Mouse (Mus musculus) brain, adult 2 months (tissue): ENCODE data around the gene Naaa.

Experiments used
- DNase-seq: peaks from one replicate; pipeline ENCODE4 v3.0.0; 2011; ENCODE audit warnings: low read depth, low spot score

The Naaa gene

DNA sequence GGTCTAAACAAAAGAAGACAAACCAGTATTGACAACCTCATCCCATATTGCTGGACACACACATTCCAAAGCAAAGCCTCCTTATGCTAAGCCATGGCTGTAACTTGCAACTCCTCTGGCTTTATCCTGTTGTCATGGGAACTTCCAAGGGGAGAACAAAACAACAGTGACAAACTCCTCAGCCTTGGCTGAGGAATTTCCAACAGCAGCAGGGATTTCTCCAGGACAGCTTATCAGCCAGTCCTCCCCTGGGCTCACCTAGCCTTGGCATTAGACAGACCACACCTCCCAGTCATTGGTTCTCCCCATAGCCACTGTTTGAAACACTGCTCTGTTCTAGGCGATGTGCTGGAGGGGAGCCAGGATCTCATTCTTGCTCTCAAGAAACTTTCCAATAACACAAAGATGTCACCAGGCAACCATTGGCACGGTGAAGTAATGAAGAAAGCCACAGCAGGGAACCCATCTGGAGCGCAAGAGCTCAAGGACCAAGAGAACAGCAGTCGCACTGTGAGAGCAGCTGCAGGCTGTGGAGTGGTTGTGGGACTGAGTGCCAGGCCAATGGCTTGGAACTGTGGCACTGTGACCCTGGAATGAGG, 14.1 kb downstream of the Naaa start:
- peak; percentile 84 for DNase-seq

DNA sequence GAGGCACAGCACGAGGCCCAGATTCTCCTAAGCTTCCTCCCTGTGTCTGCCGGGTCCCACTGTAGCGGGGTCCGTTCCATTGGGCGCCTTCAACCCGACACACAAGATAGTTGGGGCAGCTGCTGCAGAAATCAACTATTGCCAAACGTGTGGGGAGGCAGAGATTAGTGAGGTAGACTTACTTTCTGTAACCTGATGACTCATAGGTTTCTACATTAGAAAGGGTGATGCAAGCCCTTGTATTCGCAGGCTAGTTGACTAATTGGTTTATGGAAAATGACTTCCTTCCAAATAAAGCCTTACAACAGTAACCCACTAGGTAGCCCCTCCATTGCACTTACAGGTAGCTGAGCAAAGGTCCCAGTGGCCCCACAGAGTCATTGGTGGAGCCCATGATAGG, 15.3 kb downstream of the Naaa start:
- DNase-seq = no peak

DNA sequence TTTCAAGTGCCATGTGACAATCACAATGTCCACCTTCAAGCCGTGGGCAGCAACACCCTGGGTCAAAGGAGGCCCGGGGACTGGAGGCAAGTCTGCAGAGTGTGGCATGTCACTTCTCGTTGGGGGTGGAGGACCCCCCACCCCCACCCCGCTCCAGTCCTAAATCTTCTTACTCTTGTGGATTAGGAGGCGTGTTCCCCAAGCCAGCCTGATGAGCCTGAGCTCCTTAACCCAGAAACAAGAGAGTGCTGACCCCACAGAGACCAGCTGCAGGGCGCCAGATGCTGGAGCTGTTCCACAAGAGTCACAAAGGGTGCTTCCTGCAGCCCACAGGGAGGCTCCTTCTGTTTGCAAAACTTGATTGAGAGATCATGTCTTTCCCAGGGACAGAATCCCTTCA, 21.8 kb downstream of the Naaa start, which contains the start of gene Ppef2:
Gene Ppef2, minus strand, starts transcription at position 61 of the 400 bp plus-strand sequence.
- no peak for DNase-seq

- no peak for DNase-seq
These were observed 23.5 kb downstream of the Naaa start for GRCm38 (mm10) chr5:92254476-92254875.

- DNase-seq = peak; percentile 66
These were observed 25.1 kb downstream of the Naaa start for GRCm38 (mm10) chr5:92252797-92253343.

DNA sequence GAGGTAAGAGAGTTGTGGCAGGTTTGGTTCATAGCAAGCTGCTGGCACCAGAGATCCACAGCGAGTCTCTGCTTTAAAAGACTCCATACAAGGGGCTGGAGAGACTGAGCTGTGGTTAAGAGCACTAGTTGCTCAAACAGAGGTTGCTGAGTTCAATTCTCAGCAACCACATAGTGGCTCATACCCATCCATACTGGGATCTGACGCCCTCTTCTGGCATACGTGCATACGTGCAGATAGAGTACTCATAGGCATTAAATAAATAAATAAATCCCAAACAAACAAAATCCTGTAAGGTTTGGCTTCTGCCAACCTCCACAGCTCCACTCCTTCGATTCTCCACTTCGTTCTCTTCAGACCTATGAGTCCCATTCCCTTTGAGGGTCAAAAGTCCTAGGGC, 25.9 kb downstream of the Naaa start:
- DNase-seq = no peak

- no peak for DNase-seq
These were observed 29.4 kb downstream of the Naaa start for GRCm38 (mm10) chr5:92248614-92249013.

DNA sequence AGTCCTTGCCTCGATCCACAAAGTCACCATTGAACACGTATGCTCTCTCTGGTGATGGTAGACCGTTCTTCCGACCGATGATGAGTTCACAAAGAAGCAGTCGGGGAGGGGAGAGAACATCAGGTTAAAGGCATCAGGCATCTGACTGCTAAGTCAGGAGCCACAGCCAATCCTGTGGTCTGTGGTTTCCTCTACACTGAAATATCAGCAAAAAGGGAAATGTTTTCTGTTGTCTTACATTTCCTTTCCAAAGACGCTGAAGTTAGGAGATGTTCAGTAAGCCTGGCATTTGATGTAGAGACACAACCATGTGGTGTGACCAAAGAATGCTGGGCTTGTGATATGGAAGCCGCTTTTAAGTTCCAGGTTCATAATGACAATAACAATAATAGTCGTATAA, 32.5 kb downstream of the Naaa start:
- no peak for DNase-seq

GRCm38 (mm10) chr5:92244900-92245299, 33.1 kb downstream of the Naaa start:
- no peak for DNase-seq

DNA sequence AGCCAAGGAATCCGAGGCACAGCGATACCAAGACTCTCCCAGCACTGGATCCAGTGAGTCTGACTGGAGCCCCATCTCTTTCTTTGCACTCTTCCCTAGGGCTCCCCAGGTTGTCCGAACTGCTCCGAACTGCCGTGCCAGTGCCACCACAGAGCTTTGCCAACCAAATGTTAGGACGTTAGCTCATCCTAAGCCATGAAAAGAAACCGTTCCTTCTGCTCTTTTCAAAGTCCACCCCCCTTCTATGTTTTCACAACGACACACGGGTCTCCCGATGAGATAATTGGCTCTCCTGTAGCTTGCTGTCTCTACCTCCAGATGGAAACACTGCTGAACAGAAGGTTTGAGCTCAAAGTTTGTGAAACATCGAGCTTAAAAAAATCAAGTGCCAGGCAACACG, 37.2 kb downstream of the Naaa start:
- peak; percentile 80 for DNase-seq

DNA sequence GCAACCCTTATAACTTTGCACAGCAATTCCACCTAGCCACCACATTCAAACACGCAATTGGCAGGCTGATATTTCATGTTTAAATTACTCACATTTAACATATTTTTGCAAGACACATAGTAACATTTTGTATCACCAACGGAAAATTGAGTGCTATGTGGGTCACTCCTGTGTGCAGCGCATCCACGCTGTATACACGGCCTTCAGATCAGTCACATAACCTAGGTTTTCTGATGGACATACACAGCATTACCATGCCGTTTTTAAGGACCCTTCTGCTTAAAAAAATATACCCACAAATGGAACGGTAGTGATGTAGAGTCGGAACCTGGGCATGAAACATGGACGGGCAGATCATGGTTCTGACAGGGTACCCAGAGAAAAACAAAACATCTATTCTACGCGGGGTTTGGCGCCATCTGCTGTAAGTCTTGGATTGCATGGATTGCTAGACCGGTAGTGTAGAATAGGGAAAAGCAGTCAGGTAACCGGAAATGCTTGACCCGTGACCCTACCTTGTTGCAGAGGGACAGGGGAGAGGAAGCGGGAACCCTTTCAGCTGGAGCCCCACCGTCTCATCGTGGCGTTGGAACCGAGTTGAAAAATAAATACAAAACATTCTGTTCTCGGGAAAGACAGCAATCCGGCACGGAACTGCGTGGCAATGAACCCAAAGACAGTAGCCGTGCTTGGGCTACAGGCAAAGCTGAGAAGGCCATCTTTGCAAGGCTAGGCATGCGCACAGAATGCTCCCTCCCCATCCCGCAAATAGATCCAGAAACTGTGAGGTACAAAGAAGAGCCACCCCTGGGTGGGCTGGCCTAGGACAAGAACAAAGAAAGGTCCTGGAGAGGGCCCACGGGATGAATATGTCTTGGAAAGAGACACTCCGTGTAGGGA, 38.4 kb downstream of the Naaa start:
- peak; percentile 81 for DNase-seq

GRCm38 (mm10) chr5:92234939-92235557, 42.9 kb downstream of the Naaa start:
- DNase-seq = no peak

- no peak for DNase-seq
These were observed 44.6 kb downstream of the Naaa start for GRCm38 (mm10) chr5:92233366-92233765.

GRCm38 (mm10) chr5:92231836-92232235, 46.1 kb downstream of the Naaa start:
- no peak for DNase-seq

- DNase-seq = no peak
These were observed 47.7 kb downstream of the Naaa start for GRCm38 (mm10) chr5:92230306-92230705.

GRCm38 (mm10) chr5:92229514-92229913, 48.5 kb downstream of the Naaa start:
- no peak for DNase-seq

DNA sequence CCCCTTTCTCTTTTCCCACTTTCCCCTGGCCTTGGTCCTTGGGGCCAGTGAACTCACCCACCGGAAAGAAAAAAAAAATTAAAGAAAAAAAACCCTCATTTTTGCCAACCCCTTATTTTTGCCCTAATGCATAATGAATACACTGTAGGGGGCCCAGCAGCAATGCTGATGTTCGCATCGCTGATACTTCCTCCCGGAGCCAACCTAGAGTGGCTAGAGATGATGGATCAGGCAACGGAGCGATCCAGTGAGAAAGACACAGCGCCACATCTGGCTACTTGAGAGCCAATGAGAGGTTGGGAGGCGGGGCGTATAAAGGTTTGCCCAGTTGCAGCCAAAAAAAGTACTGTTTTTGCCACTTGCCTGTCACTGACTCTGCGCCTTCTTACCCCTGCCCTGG, 49.2 kb downstream of the Naaa start:
- no peak for DNase-seq

DNA sequence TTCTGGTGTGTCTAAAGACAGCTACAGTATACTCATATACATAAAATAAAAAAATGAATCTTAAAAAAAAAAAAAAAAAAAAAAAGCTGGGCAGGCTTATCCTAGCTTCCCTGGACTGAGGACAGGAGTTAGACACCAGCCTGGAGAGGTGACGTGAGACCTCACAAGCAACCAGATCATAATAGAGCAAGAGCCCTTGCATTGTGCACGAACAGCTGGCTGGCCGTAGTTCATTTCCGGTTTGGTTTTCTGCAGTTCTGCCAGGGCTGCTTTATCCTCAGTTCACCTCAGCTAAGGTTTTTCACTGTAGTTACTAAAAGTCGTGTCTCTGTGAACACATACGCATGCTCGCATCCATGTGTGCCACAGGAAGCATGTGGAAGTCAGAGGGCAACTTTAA, 50.2 kb downstream of the Naaa start:
- no peak for DNase-seq

DNA sequence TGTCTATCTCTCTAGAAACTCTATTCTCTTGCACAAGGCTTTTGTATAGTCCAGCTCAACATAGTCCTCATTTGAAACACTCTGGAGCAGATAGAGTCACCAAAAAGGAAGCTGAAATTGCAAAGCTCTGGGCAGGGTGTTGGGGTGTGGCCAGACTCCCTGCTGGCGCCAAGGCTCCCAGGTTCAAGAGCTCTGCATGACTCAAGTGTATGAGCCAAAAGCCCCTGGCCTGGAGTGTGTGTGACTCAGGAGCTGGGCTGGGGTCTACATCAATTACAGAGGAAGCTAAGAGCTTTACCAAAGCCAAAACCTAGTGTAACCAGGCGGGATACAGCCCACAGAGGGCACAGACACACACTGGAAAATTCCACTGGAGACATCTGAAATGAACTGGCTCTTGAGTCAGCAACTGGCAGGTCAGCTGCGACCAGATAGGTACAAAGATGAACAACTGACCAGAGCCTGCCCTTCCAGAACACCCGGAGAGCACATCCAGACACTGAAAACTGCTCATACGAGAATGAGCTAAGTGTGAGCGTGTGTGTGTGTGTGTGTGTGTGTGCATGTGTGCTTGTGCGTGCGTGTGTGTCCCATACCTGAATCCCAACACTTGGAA, 57.6 kb downstream of the Naaa start:
- no peak for DNase-seq

DNA sequence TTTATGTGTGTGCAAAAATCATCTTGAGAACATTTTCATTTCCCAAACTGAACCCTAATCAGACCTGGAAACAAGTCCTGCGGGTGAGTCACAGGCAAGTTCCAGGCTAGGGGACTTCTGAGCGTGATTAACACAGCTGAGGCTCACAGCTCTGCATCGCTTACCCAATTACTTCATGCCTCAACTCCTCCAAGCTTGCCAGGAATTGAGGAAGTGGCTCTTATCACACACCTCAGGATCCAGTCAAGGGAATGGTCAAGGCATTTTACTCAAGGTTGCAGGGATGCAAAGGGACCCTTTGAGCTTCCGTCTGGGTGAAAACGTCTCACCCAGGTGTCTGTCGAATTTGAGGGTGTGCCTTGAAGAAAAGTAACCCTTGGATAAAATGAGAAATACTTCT, 58.1 kb downstream of the Naaa start:
- peak; percentile 44 for DNase-seq

DNA sequence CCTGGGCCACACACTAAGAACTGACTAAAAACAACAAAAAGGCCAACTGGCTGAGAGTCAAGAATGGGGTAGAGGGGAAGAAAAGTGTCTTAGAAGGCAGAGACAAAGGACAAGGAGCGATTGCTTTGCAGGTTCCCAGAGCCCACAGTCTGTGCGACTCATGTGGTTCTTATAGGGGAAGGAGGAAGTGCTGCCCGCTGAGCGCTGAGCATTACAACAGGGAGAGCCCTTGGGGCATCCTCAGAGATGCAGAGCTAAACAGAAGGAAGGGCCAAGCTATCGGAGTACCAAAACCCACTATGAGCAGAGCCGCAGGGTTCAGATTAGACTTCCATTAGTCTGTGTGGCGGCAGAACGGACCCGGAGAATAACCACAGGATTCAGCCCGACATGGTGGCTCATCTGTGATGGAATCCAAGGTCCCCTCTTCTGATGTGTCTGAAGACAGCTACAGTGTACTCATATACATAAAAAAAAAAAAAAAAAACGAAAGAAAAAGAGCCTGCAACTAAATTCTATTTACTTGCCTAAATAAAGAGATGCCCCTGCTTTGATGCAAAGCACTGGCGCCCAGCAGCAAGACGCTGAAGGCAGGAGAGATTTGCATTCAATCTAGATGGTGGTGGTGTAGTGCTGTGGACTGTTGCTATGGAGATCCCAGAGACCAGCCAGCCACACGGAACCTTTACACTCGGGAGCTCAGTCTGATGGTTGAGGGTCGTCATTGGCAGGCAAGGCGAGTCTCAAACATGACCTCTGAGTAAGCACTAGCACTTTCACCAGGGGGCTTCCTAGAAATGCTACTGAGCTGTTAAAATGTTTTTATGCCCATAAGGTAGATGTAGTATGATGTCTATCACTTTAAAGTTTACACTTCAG, 58.8 kb downstream of the Naaa start:
- peak; percentile 19 for DNase-seq
